31 mouse cellular contexts compared by ENCODE assay signal in the genomic region with DNA sequence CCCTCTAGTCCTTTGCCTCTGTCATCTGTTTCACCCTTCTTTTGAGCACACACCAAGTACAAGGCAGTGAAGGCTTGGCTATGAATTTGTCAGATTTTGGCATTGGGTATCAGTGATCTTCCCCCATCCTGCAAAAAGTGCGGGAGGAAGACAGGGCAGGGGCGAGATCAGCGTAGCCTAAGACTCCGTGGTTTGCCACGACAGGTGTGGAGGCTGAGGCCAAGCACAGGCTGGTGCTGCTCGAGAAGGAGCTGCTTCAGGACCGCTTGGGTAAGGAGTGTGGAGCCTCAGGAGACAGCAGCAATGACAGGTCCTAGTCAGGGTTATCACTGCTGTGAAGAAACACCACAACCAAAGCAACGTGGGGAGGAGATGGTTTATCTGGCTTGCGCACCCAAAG. TPM values are rescaled to one million over a fixed set of nuclear protein-coding genes. Genes with fewer than 3 reads are reported as not detected.
DNase-seq lines count a peak whose midpoint lies in the region; ATAC-seq lines count a peak whose summit lies in the region.
"Had no signal": no experiment of that assay in that cellular context is flagged by ENCODE, and none has a peak within 500 bp of the region (broad histone marks: within the 10 kb centered on the region; RNA-seq: fewer than 3 reads in every experiment).

No protein-coding gene starts in this region.

- intact Hi-C loops in left cerebral cortex, postnatal 25 days (cut with DNase I): no loop called here

- H3K4me2 ChIP-seq in liver, embryonic 11.5 days: no peak overlapping the region
- H3K4me2 ChIP-seq: embryonic facial prominence, embryonic 13.5 days; forebrain, embryonic 12.5 days; forebrain, embryonic 15.5 days; heart, embryonic 12.5 days; heart, embryonic 15.5 days; hindbrain, embryonic 14.5 days had no signal

- 57% methylated on average over 9 of the region's 9 CpGs for WGBS in liver, embryonic 11.5 days

- no peak overlapping the region for H3K27ac ChIP-seq in liver, embryonic 11.5 days (ENCODE audit: low read depth, low read length)
- H3K27ac ChIP-seq: embryonic facial prominence, embryonic 10.5 days; embryonic facial prominence, embryonic 13.5 days; forebrain, embryonic 12.5 days; forebrain, embryonic 15.5 days; heart, embryonic 15.5 days; hindbrain, embryonic 10.5 days; hindbrain, embryonic 14.5 days had no signal

- 0 out of 2 replicates have a peak, but pooled peaks have one; percentile 20 for ATAC-seq in liver, embryonic 11.5 days (replicated peaks; ENCODE audit: low FRiP score)
- ATAC-seq: forebrain, embryonic 15.5 days; Patski had no signal

- no peak overlapping the region for H3K9ac ChIP-seq in liver, embryonic 11.5 days (ENCODE audit: low read depth, low read length)
- H3K9ac ChIP-seq: embryonic facial prominence, embryonic 13.5 days; forebrain, embryonic 12.5 days; forebrain, embryonic 15.5 days; heart, embryonic 12.5 days; heart, embryonic 15.5 days; hindbrain, embryonic 14.5 days had no signal

- no peaks in the 10 kb centered on the region for H3K9me3 ChIP-seq in liver, embryonic 11.5 days (ENCODE audit: control insufficient read depth, low read length)
- H3K9me3 ChIP-seq: embryonic facial prominence, embryonic 10.5 days; embryonic facial prominence, embryonic 13.5 days; forebrain, embryonic 12.5 days; forebrain, embryonic 15.5 days; G1E; heart, embryonic 12.5 days; heart, embryonic 15.5 days; hindbrain, embryonic 10.5 days had no signal

- no peaks in the 10 kb centered on the region for H3K4me1 ChIP-seq in liver, embryonic 11.5 days (replicated peaks; ENCODE audit: control insufficient read depth, insufficient read depth, low read length)
- H3K4me1 ChIP-seq: forebrain, embryonic 12.5 days; forebrain, embryonic 15.5 days; heart, embryonic 12.5 days; heart, embryonic 15.5 days had no signal

- no peak overlapping the region for H3K4me3 ChIP-seq in liver, embryonic 11.5 days (ENCODE audit: low read depth, low read length)
- H3K4me3 ChIP-seq: embryonic facial prominence, embryonic 10.5 days; embryonic facial prominence, embryonic 13.5 days; erythroblast, embryonic 14.5 days; forebrain, embryonic 12.5 days; forebrain, embryonic 15.5 days; heart, embryonic 12.5 days; heart, embryonic 15.5 days; hindbrain, embryonic 10.5 days had no signal

- H3K27me3 ChIP-seq in liver, embryonic 11.5 days (replicated peaks; ENCODE audit: control insufficient read depth, insufficient read depth, low read length): no peaks in the 10 kb centered on the region
- H3K27me3 ChIP-seq: CH12.LX; embryonic facial prominence, embryonic 13.5 days; forebrain, embryonic 12.5 days; forebrain, embryonic 15.5 days; heart, embryonic 15.5 days; Patski had no signal

- no peaks in the 10 kb centered on the region for H3K36me3 ChIP-seq in liver, embryonic 11.5 days (ENCODE audit: control insufficient read depth, insufficient read depth, low read length)
- H3K36me3 ChIP-seq: embryonic facial prominence, embryonic 10.5 days; embryonic facial prominence, embryonic 13.5 days; forebrain, embryonic 12.5 days; forebrain, embryonic 15.5 days; G1E; heart, embryonic 12.5 days; heart, embryonic 15.5 days; hindbrain, embryonic 10.5 days had no signal

- no peak for DNase-seq in liver, embryonic 11.5 days (ENCODE audit: low spot score)
- no peak for DNase-seq in liver
- DNase-seq in thymus, postnatal 14 days: peak; percentile 63
- DNase-seq in thymus, postnatal 0 days (ENCODE audit: low spot score): no peak
- peak; percentile 64 for DNase-seq in thymus, postnatal 25 days
- DNase-seq in adrenal gland, postnatal 10 days: no peak
- no peak for DNase-seq in left cerebral cortex, postnatal 25 days (ENCODE audit: low spot score in 2 of 2)
- DNase-seq: B cell, adult 2 months; cerebellum, adult 11 months; cerebellum, adult 2 months; cerebellum, adult 9-11 months; cerebellum, postnatal 36 days; embryo, embryonic 11 days; gastrocnemius, postnatal 25 days; heart, adult 18-20 months; heart, postnatal 10 days; heart, postnatal 36 days had no signal

RNA-seq across cellular contexts. Expression of a gene that starts 0.9 kb away (rescaled TPM):
- not detected in 2 replicates for polyA plus RNA-seq in liver, embryonic 11.5 days (2014; fragmentation: Nextera tagmentation; extraction: Ambion mirVana)
- polyA plus RNA-seq in thymus, postnatal 0 days (2015; fragmentation: Nextera tagmentation; extraction: Ambion mirVana): 8.1 TPM in 2 replicates
- total RNA-seq in adrenal gland, postnatal 10 days (2021): 1 to 10 TPM; 1.5 to 1.6 TPM
- 1 to 10 TPM; 1.3 to 2.0 TPM for total RNA-seq in left cerebral cortex, postnatal 25 days (2021)
- total RNA-seq: CH12.LX; G1E; gastrocnemius, adult 8-10 months; gastrocnemius, postnatal 25 days; heart, postnatal 10 days; heart, postnatal 36 days had no signal
- polyA plus RNA-seq: embryonic facial prominence, embryonic 10.5 days; embryonic facial prominence, embryonic 13.5 days; erythroblast, embryonic 14.5 days; forebrain, embryonic 12.5 days; G1E; heart, embryonic 12.5 days; hindbrain, embryonic 10.5 days; hindbrain, embryonic 14.5 days; Patski had no signal

RNA-seq across cellular contexts. Expression of a gene that starts 7.6 kb away (rescaled TPM):
- polyA plus RNA-seq in liver, embryonic 11.5 days (2014; fragmentation: Nextera tagmentation; extraction: Ambion mirVana): 12.0 and 12.7 TPM in 2 replicates
- polyA plus RNA-seq in thymus, postnatal 0 days (2015; fragmentation: Nextera tagmentation; extraction: Ambion mirVana): 51.9 and 60.4 TPM in 2 replicates
- total RNA-seq in adrenal gland, postnatal 10 days (2021): 10 to 100 TPM; 28.2 to 32.4 TPM
- total RNA-seq in left cerebral cortex, postnatal 25 days (2021): 10 to 100 TPM; 53.4 to 54.2 TPM

RNA-seq across cellular contexts. Expression of a gene that starts 9.9 kb away (rescaled TPM):
- polyA plus RNA-seq in liver, embryonic 11.5 days (2014; fragmentation: Nextera tagmentation; extraction: Ambion mirVana): 0.10 TPM in 1 of 2 replicates, not detected in the other
- 0.45 and 0.49 TPM in 2 replicates for polyA plus RNA-seq in thymus, postnatal 0 days (2015; fragmentation: Nextera tagmentation; extraction: Ambion mirVana)
- total RNA-seq in adrenal gland, postnatal 10 days (2021): under 1 TPM in 1 of 2 experiments, not detected in 1; 0.48 TPM
- total RNA-seq in left cerebral cortex, postnatal 25 days (2021): under 1 TPM; 0.53 to 0.73 TPM
- total RNA-seq: adrenal gland, adult 18-20 months; G1E had no signal
- polyA plus RNA-seq: embryonic facial prominence, embryonic 10.5 days; erythroblast, embryonic 14.5 days; G1E; heart, embryonic 12.5 days; hindbrain, embryonic 10.5 days had no signal

RNA-seq across cellular contexts. Expression of a gene that starts 27.0 kb away (rescaled TPM):
- polyA plus RNA-seq in liver, embryonic 11.5 days (2014; fragmentation: Nextera tagmentation; extraction: Ambion mirVana): 4.3 and 4.9 TPM in 2 replicates
- 5.9 and 6.3 TPM in 2 replicates for polyA plus RNA-seq in thymus, postnatal 0 days (2015; fragmentation: Nextera tagmentation; extraction: Ambion mirVana)
- 10 to 100 TPM; 23.1 to 30.6 TPM for total RNA-seq in adrenal gland, postnatal 10 days (2021)
- total RNA-seq in left cerebral cortex, postnatal 25 days (2021): 10 to 100 TPM; 11.6 to 14.0 TPM

RNA-seq across cellular contexts. Expression of a gene that starts 47.0 kb away (rescaled TPM):
- 11.6 and 13.8 TPM in 2 replicates for polyA plus RNA-seq in liver, embryonic 11.5 days (2014; fragmentation: Nextera tagmentation; extraction: Ambion mirVana)
- 0.09 and 0.12 TPM in 2 replicates for polyA plus RNA-seq in thymus, postnatal 0 days (2015; fragmentation: Nextera tagmentation; extraction: Ambion mirVana)
- total RNA-seq in adrenal gland, postnatal 10 days (2021): 10 to 100 TPM; 15.0 to 23.1 TPM
- total RNA-seq in left cerebral cortex, postnatal 25 days (2021): 10 to 100 TPM; 60.5 to 61.6 TPM

Comparison
In these comparisons a context has a peak if more than half of its experiments do, and no peak if none do; other contexts are left out.
1. DNase-seq: peak in thymus, postnatal 14 days (single experiment) and thymus, postnatal 25 days (single experiment); none in liver, embryonic 11.5 days (single experiment), liver (single experiment), thymus, postnatal 0 days (single experiment), adrenal gland, postnatal 10 days (single experiment) and left cerebral cortex, postnatal 25 days (0 of 2).